Mouse (Mus musculus) inflammation-experienced regulatory T-cells (primary cell): ENCODE data around the gene Cyp2d34. TPM values are rescaled to one million over a fixed set of nuclear protein-coding genes. Genes with fewer than 3 reads are reported as not detected.

ENCODE experiments used
- polyA plus RNA-seq, 2 experiments: library from polyadenylated mRNA; unstranded; fragments of 100-300 nt; shearing (Covaris generic); gene quantifications; one replicate each; pipeline ENCODE4 v1.2.1; 2017

Cyp2d34 gene
- polyA plus RNA-seq = under 1 TPM in 1 of 2 experiments, not detected in 1; 0.94 TPM

DNA sequence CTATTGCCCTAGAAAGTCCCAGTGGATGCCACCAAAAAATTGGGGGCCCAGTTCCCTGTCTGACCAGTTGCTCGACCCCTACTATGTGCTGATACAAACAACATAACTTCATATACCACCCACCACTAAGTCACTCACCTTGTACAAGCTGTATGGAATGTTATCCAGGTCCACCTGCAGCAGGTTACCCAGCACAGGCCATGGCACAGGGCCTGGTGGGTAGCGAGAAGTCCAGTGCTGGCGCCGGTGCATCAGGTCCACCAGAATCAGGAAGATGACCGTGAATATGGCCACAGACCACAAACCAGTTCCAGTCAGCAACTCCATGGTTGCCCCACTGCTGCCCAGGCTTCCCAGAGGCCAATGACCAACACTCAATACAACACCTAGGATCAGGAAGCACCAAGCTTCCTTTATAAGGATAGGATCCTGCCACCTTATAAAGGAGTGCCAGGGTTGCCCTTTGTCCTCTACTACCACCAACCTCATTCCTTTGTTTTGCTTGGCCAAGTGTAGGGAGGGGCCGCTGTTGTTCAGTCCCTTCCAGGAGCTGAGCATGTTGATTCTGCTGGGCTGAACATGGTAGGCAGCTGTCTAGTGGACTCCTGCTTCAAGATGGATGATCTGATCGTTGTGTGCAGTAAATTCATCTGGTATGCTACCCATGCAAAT, at the start of gene Cyp2d34:
TSS of gene Cyp2d34 (minus strand) at position 416 of the 672 bp plus-strand sequence.

Other genes with a start within 250 kb of the Cyp2d34 start
- 1 to 10 TPM; 6.8 to 9.8 TPM for gene Cyp2d22, start 240.7 kb downstream of the Cyp2d34 start, polyA plus RNA-seq
- not detected for gene Cyp2d11, start 226.9 kb downstream of the Cyp2d34 start, polyA plus RNA-seq
- under 1 TPM; 0.31 to 0.44 TPM for gene Cyp2d10, start 213.8 kb downstream of the Cyp2d34 start, polyA plus RNA-seq
- under 1 TPM in 1 of 2 experiments, not detected in 1; 0.93 TPM for gene Cyp2d9, start 187.5 kb downstream of the Cyp2d34 start, polyA plus RNA-seq
- gene Cyp2d12, start 65.9 kb downstream of the Cyp2d34 start, polyA plus RNA-seq = under 1 TPM; 0.12 to 0.27 TPM
- gene Cyp2d40, start 143.2 kb upstream of the Cyp2d34 start, polyA plus RNA-seq = not detected
- gene Cyp2d26, start 173.3 kb upstream of the Cyp2d34 start, polyA plus RNA-seq = not detected